Mouse (Mus musculus): Measurements from ENCODE around the gene Chst2. TPM values are rescaled to one million over a fixed set of nuclear protein-coding genes. Genes with fewer than 3 reads are reported as not detected.

Gene Chst2
- total RNA-seq, 2 experiments from 2014 or later, result not detected

- ATAC-seq (replicated peaks; ENCODE audit: low FRiP score, poor library complexity, severe bottlenecking), result no peak
Observed at GRCm38 (mm10) chr9:95375336-95375735, 31.2 kb downstream of the Chst2 start.

- ATAC-seq (replicated peaks; ENCODE audit: low FRiP score, poor library complexity, severe bottlenecking), result no peak
Observed at GRCm38 (mm10) chr9:95373741-95374140, 32.8 kb downstream of the Chst2 start.

GRCm38 (mm10) chr9:95365882-95366281, 40.6 kb downstream of the Chst2 start:
- ATAC-seq (replicated peaks; ENCODE audit: low FRiP score, poor library complexity, severe bottlenecking), result no peak

- ATAC-seq (replicated peaks; ENCODE audit: low FRiP score, poor library complexity, severe bottlenecking), result no peak
Observed at GRCm38 (mm10) chr9:95353829-95354391, 52.6 kb downstream of the Chst2 start.

- no peak for ATAC-seq (replicated peaks; ENCODE audit: low FRiP score, poor library complexity, severe bottlenecking)
Observed at GRCm38 (mm10) chr9:95351968-95352367, 54.6 kb downstream of the Chst2 start.

- no peak for ATAC-seq (replicated peaks; ENCODE audit: low FRiP score, poor library complexity, severe bottlenecking)
Observed at GRCm38 (mm10) chr9:95350550-95350949, 56.0 kb downstream of the Chst2 start.

Other genes starting within 250 kb of the Chst2 start
- gene U2surp, start 105.3 kb upstream of the Chst2 start, total RNA-seq (2015; ENCODE audit: low replicate concordance), result 75.0 and 83.4 TPM in 2 replicates
- 85.3 and 99.3 TPM in 2 replicates for gene U2surp, start 105.3 kb upstream of the Chst2 start, total RNA-seq (2017; ENCODE audit: low replicate concordance)
- 84.0 and 109 TPM in 2 replicates for gene Paqr9, start 152.9 kb upstream of the Chst2 start, total RNA-seq (2015; ENCODE audit: low replicate concordance)
- gene Paqr9, start 152.9 kb upstream of the Chst2 start, total RNA-seq (2017; ENCODE audit: low replicate concordance), result 100 and 101 TPM in 2 replicates
- not detected in 2 replicates for gene Pcolce2, start 230.9 kb upstream of the Chst2 start, total RNA-seq (2015; ENCODE audit: low replicate concordance)
- not detected in 2 replicates for gene Pcolce2, start 230.9 kb upstream of the Chst2 start, total RNA-seq (2017; ENCODE audit: low replicate concordance)